Mouse (Mus musculus) lung, adult 2 months (tissue): ENCODE data around the gene Pde8a. TPM values are rescaled to one million over a fixed set of nuclear protein-coding genes. Genes with fewer than 3 reads are reported as not detected.
"Not testable (repeated sequence)": the region's sequence is repeated elsewhere in the genome, so short reads cannot be mapped to it uniquely, and the experiment has no call there.

ENCODE experiments used
- DNase-seq: peaks from one replicate; pipeline ENCODE4 v3.0.0; 2022
- H3K4me1 ChIP-seq: fragments of 200-500 bp; 2 replicates; pipeline ENCODE4 v1.6.1; 2011; ENCODE audit warnings: low read length; ENCODE audit not compliant: control insufficient read depth, insufficient read depth
- H3K4me3 ChIP-seq: fragments of 200-500 bp; replicated peaks from 2 replicates; pipeline ENCODE3; 2011; ENCODE audit warnings: low read depth, mild to moderate bottlenecking, control low read depth, low read length; ENCODE audit errors: extremely low read depth
- CTCF ChIP-seq: fragments of 200-500 bp; IDR thresholded peaks from 2 replicates; pipeline ENCODE4 v1.5.1; 2011; ENCODE audit warnings: mild to moderate bottlenecking, low read length, control low read depth; ENCODE audit not compliant: insufficient read depth
- POLR2A ChIP-seq: fragments of 200-500 bp; IDR thresholded peaks from 2 replicates; pipeline ENCODE4 v1.6.1; 2011; ENCODE audit warnings: low read depth, mild to moderate bottlenecking, control low read depth, low read length, borderline replicate concordance; ENCODE audit errors: extremely low read depth
- WGBS: fragments of 180-500 bp; shearing (Covaris S2); methylation state at CpG from one replicate; pipeline ENCODE4 v1.1.7; 2018; 5-methylcytosine and 5-hydroxymethylcytosine counted together
- polyA plus RNA-seq: library from polyadenylated mRNA; depleted of rRNA; stranded (reverse); fragments of >200 nt; gene quantifications from 2 replicates; pipeline ENCODE4 v1.2.3, GENCODE M21; 2012

Gene Pde8a
- polyA plus RNA-seq, 1 experiment: 14.4 TPM

DNA sequence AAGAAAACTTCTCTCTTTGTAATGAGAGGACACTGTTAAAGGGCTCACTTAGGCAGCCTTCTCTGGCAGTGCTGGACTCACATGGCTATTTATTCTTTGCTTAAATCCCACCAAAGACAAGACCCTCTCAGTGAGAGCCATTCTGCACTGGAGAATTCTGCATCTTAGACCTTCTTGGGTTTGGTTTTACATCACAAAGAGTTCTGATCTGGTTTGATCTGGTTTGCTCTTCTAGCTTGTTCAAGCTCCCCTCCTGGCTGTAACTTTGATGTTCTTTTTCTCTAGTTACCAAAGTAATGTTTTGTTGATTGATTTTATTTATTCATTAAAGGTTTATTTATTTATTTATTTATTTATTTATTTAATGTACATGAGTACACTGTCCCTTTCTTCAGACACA lies 30.2 kb upstream of the Pde8a start:
- H3K4me1 ChIP-seq: no peaks in the 10 kb centered on the region
- TF ChIP-seq CTCF (no peak), POLR2A (no peak)
- no peak for DNase-seq
- no peak overlapping the region for H3K4me3 ChIP-seq

GRCm38 (mm10) chr7:81184136-81184535 lies 29.3 kb upstream of the Pde8a start:
- Histone ChIP-seq H3K4me3 (no peak overlapping the region), H3K4me1 (no peaks in the 10 kb centered on the region)
- no peak for DNase-seq
- whole genome bisulfite sequencing: 84% methylated on average over 2 of the region's 2 CpGs
- TF ChIP-seq CTCF: no peak
- TF ChIP-seq POLR2A: no peak

DNA sequence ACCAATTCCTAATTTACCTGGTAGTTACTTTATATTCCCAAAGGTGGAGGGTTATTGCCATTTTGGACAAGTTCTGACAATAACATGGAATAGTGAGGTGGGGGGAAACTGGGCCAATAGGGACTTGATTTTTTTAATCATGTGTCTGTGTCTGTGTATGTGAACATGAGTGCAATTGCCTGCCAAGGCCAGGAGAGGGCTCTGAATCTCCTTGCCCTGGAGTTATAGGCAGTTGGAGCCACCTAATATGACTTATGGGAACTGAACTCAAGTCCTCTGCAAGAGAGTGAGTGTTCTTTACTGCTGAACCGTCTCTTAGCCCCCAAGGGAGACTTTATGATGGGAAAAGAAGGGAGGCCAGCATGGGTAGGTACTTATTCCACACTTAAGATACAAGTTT lies 28.7 kb upstream of the Pde8a start:
- H3K4me3 ChIP-seq: no peak overlapping the region
- 90% methylated on average over 1 of the region's 1 CpGs for WGBS
- DNase-seq: no peak
- H3K4me1 ChIP-seq: no peaks in the 10 kb centered on the region
- TF ChIP-seq CTCF: no peak
- TF ChIP-seq POLR2A: no peak

- H3K4me1 ChIP-seq, DNase-seq, H3K4me3 ChIP-seq: not testable (repeated sequence)
Measured at GRCm38 (mm10) chr7:81186036-81186435, 27.4 kb upstream of the Pde8a start.

DNA sequence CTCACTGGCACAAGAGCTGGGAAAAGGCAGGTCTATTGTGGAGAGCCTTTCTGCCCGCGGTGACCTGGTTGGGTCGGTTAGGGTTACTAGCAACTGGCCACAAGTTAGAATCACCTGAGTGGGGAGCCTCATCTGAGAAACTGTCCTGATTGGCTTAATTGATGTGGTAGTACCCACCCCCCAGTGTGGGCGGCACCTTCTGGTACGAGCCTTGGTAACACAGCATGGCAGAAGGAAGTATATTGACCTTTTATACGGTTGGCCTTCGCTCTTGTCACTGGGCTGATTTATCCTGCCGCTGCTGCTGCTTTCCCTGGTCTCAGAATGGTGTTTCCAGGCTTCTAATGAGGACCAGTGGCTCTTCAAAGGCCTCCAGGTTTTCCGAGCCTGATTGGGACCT lies 24.2 kb upstream of the Pde8a start:
- no peak for DNase-seq
- TF ChIP-seq POLR2A (no peak), CTCF (no peak)
- no peak overlapping the region for H3K4me3 ChIP-seq
- no peaks in the 10 kb centered on the region for H3K4me1 ChIP-seq
- WGBS: 76% methylated on average over 9 of the region's 9 CpGs

DNA sequence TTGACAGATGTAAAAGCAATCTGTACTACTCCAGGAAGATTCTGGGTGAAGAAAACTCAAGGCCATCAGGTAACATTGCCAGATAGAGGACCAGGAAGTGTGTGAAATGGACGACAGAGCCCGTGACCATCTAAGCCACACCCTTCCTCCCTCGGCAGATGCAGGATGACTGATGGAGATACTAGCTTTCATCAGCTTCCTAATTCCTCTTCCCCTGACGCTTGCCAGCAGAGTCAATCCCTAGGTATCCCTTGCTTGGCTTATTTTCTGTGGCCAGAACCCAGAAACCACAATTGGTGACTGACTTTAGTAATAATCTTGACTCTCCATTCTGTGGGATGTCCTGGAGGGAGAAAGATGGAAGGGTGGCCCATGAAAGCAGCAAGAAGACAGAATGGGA lies 17.9 kb upstream of the Pde8a start:
- no peak for TF ChIP-seq POLR2A
- no peak for TF ChIP-seq CTCF
- DNase-seq: no peak
- no peaks in the 10 kb centered on the region for H3K4me1 ChIP-seq
- WGBS: 36% methylated on average over 4 of the region's 4 CpGs
- no peak overlapping the region for H3K4me3 ChIP-seq

DNA sequence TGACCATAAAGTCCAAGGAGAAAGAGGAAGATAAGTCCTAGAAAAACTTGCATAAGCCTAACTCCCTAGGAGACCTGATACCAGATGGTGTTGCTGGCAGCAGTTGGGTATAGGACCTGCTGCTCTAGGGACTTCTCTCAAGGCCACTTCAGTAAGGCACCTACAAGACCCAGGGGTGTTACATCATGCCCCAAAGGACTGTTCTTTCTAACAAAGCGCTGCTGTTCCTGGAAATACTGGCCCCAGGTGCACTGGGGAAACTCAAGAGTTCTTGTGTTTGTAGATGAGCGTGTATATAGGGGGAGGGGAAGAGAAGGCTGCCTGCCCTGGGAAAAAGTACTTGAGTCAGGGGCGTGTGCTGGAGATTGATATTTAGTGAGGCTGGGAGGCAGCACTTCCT lies 16.6 kb upstream of the Pde8a start:
- no peaks in the 10 kb centered on the region for H3K4me1 ChIP-seq
- no peak for TF ChIP-seq CTCF
- TF ChIP-seq POLR2A: no peak
- no peak overlapping the region for H3K4me3 ChIP-seq
- no peak for DNase-seq
- WGBS: 60% methylated on average over 3 of the region's 3 CpGs

GRCm38 (mm10) chr7:81198538-81198937 lies 14.9 kb upstream of the Pde8a start:
- WGBS: 35% methylated on average over 4 of the region's 4 CpGs
- Histone ChIP-seq H3K4me1 (no peaks in the 10 kb centered on the region), H3K4me3 (no peak overlapping the region)
- DNase-seq: no peak
- TF ChIP-seq POLR2A (no peak), CTCF (no peak)

DNA sequence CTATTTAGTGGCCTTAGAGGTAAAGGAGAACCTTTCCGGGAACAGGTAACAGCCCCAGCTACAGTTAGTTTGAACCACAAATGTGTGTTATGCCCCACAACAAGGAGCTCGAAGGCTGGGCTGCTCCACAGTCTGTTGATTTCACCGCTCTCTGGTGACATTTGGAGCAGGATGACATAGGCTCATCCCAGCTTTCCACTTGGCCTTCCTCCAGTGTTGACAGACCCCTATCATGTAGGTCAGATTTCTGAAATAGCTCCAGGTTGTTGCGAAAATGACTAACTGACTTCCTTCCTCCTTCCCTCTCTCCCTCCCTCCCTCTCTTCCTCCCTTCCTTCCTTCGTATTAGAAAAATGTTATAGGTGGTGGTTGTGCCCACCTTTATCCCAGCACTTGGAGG lies 14.3 kb upstream of the Pde8a start:
- TF ChIP-seq CTCF: no peak
- no peak for TF ChIP-seq POLR2A
- 35% methylated on average over 5 of the region's 5 CpGs for WGBS
- Histone ChIP-seq H3K4me3 (no peak overlapping the region), H3K4me1 (no peaks in the 10 kb centered on the region)
- DNase-seq: no peak

- WGBS: 42% methylated on average over 4 of the region's 4 CpGs
- H3K4me1 ChIP-seq: no peaks in the 10 kb centered on the region
- no peak for TF ChIP-seq POLR2A
- TF ChIP-seq CTCF: no peak
- DNase-seq: no peak
- no peak overlapping the region for H3K4me3 ChIP-seq
Measured at GRCm38 (mm10) chr7:81199757-81200156, 13.6 kb upstream of the Pde8a start.

- TF ChIP-seq POLR2A (no peak), CTCF (no peak)
- H3K4me1 ChIP-seq: no peaks in the 10 kb centered on the region
- no peak for DNase-seq
- 69% methylated on average over 5 of the region's 5 CpGs for WGBS
- no peak overlapping the region for H3K4me3 ChIP-seq
Measured at GRCm38 (mm10) chr7:81202389-81202788, 11.0 kb upstream of the Pde8a start.

GRCm38 (mm10) chr7:81203576-81203975 lies 9.8 kb upstream of the Pde8a start:
- DNase-seq, H3K4me3 ChIP-seq: not testable (repeated sequence)
- 88% methylated on average over 10 of the region's 10 CpGs for WGBS

More at GRCm38 (mm10) chr7:81203576-81203975, 9.8 kb upstream of the Pde8a start:
- not testable (repeated sequence) for H3K4me1 ChIP-seq
